Mouse (Mus musculus) retina, adult 2 months (tissue): ENCODE results near the gene Mis12.
A peak's percentile ranks its signal among the peaks of the same experiment; 100 is the strongest.

ENCODE experiments used
- DNase-seq: peaks from one replicate; pipeline ENCODE4 v3.0.0-alpha.2; 2012; ENCODE audit warnings: low read depth, low spot score

The Mis12 gene

GRCm38 (mm10) chr11:71017051-71017450 is 2.4 kb upstream of the Mis12 start:
- no peak for DNase-seq

GRCm38 (mm10) chr11:71018416-71019200 is 803 bp upstream of the Mis12 start:
- DNase-seq = no peak

GRCm38 (mm10) chr11:71028280-71028679 is 8.9 kb downstream of the Mis12 start:
- no peak for DNase-seq

- DNase-seq = no peak
Measured at GRCm38 (mm10) chr11:71029403-71030118, 10.2 kb downstream of the Mis12 start.

- DNase-seq = no peak
Measured at GRCm38 (mm10) chr11:71032070-71032469, 12.7 kb downstream of the Mis12 start.

- DNase-seq = no peak
Measured at GRCm38 (mm10) chr11:71032491-71033162, 13.2 kb downstream of the Mis12 start.

- DNase-seq = no peak
Measured at GRCm38 (mm10) chr11:71033163-71033761, 13.9 kb downstream of the Mis12 start, which contains the start of gene 6330403K07Rik. Gene 6330403K07Rik (minus strand): TSS chr11:71033513.

GRCm38 (mm10) chr11:71039526-71040298 is 20.3 kb downstream of the Mis12 start:
- no peak for DNase-seq

GRCm38 (mm10) chr11:71052554-71052953 is 33.1 kb downstream of the Mis12 start:
- peak; percentile 32 for DNase-seq

- DNase-seq = no peak
Measured at GRCm38 (mm10) chr11:71076342-71076741, 56.9 kb downstream of the Mis12 start.
